In the genomic region with DNA sequence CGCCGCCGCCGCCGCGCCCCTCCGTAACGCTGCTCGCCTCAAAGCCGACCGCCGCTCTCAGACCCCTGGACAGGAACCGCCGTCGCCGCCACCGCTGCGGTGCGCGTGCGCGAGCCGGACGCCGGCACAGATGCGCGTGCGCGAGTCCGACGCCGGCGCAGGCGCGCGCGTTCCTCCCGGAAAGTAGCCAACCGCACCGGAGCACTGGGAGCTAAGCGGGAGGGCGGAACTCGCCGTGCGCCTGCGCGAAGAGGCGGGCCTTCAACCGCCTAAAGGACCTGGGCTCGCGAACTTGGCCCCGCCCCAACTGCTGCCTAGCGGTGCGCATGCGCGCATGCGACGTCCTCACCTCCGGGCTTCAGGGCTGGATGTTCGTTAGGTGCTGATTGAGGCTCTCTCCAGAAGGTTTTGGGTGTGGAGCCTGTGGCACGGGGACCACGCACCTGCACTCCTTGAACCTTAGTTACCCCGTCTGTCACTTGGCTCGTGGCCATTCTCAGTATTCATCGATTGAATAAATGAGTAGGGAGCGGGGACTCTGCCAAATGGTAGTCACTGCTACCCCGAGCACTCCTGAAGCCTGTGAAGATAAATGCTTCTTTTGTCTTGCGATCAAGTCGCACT, we compare ENCODE assay signal across 8 mouse cellular contexts. TPM values are rescaled to one million over a fixed set of nuclear protein-coding genes. Genes with fewer than 3 reads are reported as not detected.
DNase-seq lines count a peak whose midpoint lies in the region; ATAC-seq and TF ChIP-seq lines count a peak whose summit lies in the region.

A gene (minus strand): TSS at position 85 of the 624 bp plus-strand sequence.

- no peak for TF ChIP-seq CTCF in CH12.LX (conservative IDR thresholded peaks at IDR 0.05 in 1 of 2, IDR thresholded peaks at IDR 0.05 in 1 of 2; ENCODE audit: low read depth in 2 of 2, low read length in 2 of 2)

- TF ChIP-seq POLR2A in CH12.LX (IDR thresholded peaks at IDR 0.05; ENCODE audit: low read depth, low read length) = peak; percentile 95

- in situ Hi-C loops in CH12.LX (cut with MboI; ENCODE audit: low pct_ligation_motif_present, low pct_unique_long_range_greater_than_20kb, low sequenced_read_pairs) = no loop called here

- H3K27ac ChIP-seq in CH12.LX (ENCODE audit: insufficient read depth, low read depth) = peak within 1 kb of the TSS; percentile 48
- peak within 1 kb of the TSS; percentile 78 for H3K27ac ChIP-seq in forebrain, embryonic 11.5 days (ENCODE audit: low read depth, low read length)
- peak within 1 kb of the TSS; percentile 89 for H3K27ac ChIP-seq in heart, embryonic 16.5 days (ENCODE audit: low read length)
- peak within 1 kb of the TSS; percentile 97 for H3K27ac ChIP-seq in liver, embryonic 15.5 days (replicated peaks)
- peak within 1 kb of the TSS; percentile 59 for H3K27ac ChIP-seq in neural tube, embryonic 12.5 days

- H3K27me3 ChIP-seq in CH12.LX (replicated peaks) = no peaks in the 10 kb centered on the region
- H3K27me3 ChIP-seq in forebrain, embryonic 11.5 days (ENCODE audit: control insufficient read depth, insufficient read depth, low read length) = no peaks in the 10 kb centered on the region
- H3K27me3 ChIP-seq in heart, embryonic 16.5 days (ENCODE audit: control insufficient read depth, insufficient read depth, low read length) = no peaks in the 10 kb centered on the region
- no peaks in the 10 kb centered on the region for H3K27me3 ChIP-seq in liver, embryonic 15.5 days
- H3K27me3 ChIP-seq in neural tube, embryonic 12.5 days (replicated peaks) = no peaks in the 10 kb centered on the region

- peaks cover 34 to 45% of the 10 kb centered on the region in 2 experiments for H3K4me1 ChIP-seq in CH12.LX (ENCODE audit: control insufficient read depth in 1 of 2, insufficient read depth in 2 of 2)
- peaks cover 22% of the 10 kb centered on the region for H3K4me1 ChIP-seq in forebrain, embryonic 11.5 days (replicated peaks; ENCODE audit: control insufficient read depth, insufficient read depth, low read length)
- H3K4me1 ChIP-seq in heart, embryonic 16.5 days (ENCODE audit: control insufficient read depth, insufficient read depth, low read length) = peaks cover 31% of the 10 kb centered on the region
- peaks cover 91% of the 10 kb centered on the region for H3K4me1 ChIP-seq in liver, embryonic 15.5 days (replicated peaks)
- peaks cover 40% of the 10 kb centered on the region for H3K4me1 ChIP-seq in neural tube, embryonic 12.5 days

- H3K4me3 ChIP-seq in CH12.LX (replicated peaks in 1 of 3; ENCODE audit: low read depth in 2 of 3, low read length in 2 of 3, poor library complexity in 1 of 3) = peak within 1 kb of the TSS; percentile 85 to 90 (median 85)
- peak within 1 kb of the TSS; percentile 99 for H3K4me3 ChIP-seq in forebrain, embryonic 11.5 days (ENCODE audit: low read depth, low read length)
- H3K4me3 ChIP-seq in heart, embryonic 16.5 days (ENCODE audit: low read length) = peak within 1 kb of the TSS; percentile 98
- H3K4me3 ChIP-seq in liver, embryonic 15.5 days (replicated peaks) = peak within 1 kb of the TSS; percentile 89
- peak within 1 kb of the TSS; percentile 98 for H3K4me3 ChIP-seq in neural tube, embryonic 12.5 days

- peaks cover 13 to 32% of the 10 kb centered on the region in 2 experiments for H3K36me3 ChIP-seq in CH12.LX (replicated peaks in 1 of 2; ENCODE audit: control insufficient read depth in 1 of 2, insufficient read depth in 1 of 2, low read length in 1 of 2)
- no peaks in the 10 kb centered on the region; the same call in 1 of the 2 replicates for H3K36me3 ChIP-seq in forebrain, embryonic 11.5 days (ENCODE audit: control insufficient read depth, insufficient read depth, low read length)
- H3K36me3 ChIP-seq in heart, embryonic 16.5 days (ENCODE audit: control insufficient read depth, insufficient read depth) = no peaks in the 10 kb centered on the region
- peaks cover 26% of the 10 kb centered on the region for H3K36me3 ChIP-seq in liver, embryonic 15.5 days (replicated peaks)
- peaks cover 16% of the 10 kb centered on the region for H3K36me3 ChIP-seq in neural tube, embryonic 12.5 days

- dilution Hi-C loops in CH12.LX (cut with MboI; ENCODE audit: extremely low pct_ligation_motif_present, extremely low pct_unique_long_range_greater_than_20kb, low sequenced_read_pairs) = no loop called here

- peak within 1 kb of the TSS; percentile 83 for H3K9ac ChIP-seq in CH12.LX (ENCODE audit: insufficient read depth, low read depth)
- H3K9ac ChIP-seq in forebrain, embryonic 11.5 days (ENCODE audit: low read length) = peak within 1 kb of the TSS; percentile 96
- H3K9ac ChIP-seq in heart, embryonic 16.5 days (ENCODE audit: low read length) = peak within 1 kb of the TSS; percentile 97
- H3K9ac ChIP-seq in liver, embryonic 15.5 days = peak within 1 kb of the TSS; percentile 98
- H3K9ac ChIP-seq in neural tube, embryonic 12.5 days = peak within 1 kb of the TSS; percentile 97

- DNase-seq in CH12.LX (ENCODE audit: extremely low read depth) = peak; percentile 98
- DNase-seq in c-Kit-positive CD71-positive TER-119-negative erythroid progenitor cells, embryonic 14.5 days (ENCODE audit: low read depth) = peak; percentile 99
- DNase-seq in forebrain, embryonic 11.5 days (ENCODE audit: low spot score) = peak; percentile 99
- peak; percentile 99 to 100 for DNase-seq in kidney, postnatal 36 days
- DNase-seq in telencephalon, adult 2 months (ENCODE audit: low read depth, low spot score) = peak; percentile 96

- no peaks in the 10 kb centered on the region for H3K9me3 ChIP-seq in CH12.LX (replicated peaks; ENCODE audit: low read length)
- no peaks in the 10 kb centered on the region for H3K9me3 ChIP-seq in forebrain, embryonic 11.5 days (ENCODE audit: control insufficient read depth, low read length)
- H3K9me3 ChIP-seq in heart, embryonic 16.5 days (replicated peaks; ENCODE audit: control insufficient read depth, low read length) = no peaks in the 10 kb centered on the region
- no peaks in the 10 kb centered on the region for H3K9me3 ChIP-seq in liver, embryonic 15.5 days (replicated peaks)
- no peaks in the 10 kb centered on the region for H3K9me3 ChIP-seq in neural tube, embryonic 12.5 days

- TF ChIP-seq RAD21 in CH12.LX (IDR thresholded peaks at IDR 0.05; ENCODE audit: low read depth, low read length) = no peak

- H3K4me2 ChIP-seq in CH12.LX (ENCODE audit: insufficient read depth, low read depth, poor library complexity, severe bottlenecking) = peak within 1 kb of the TSS; percentile 65
- H3K4me2 ChIP-seq in forebrain, embryonic 11.5 days (ENCODE audit: low read depth, low read length, severe bottlenecking) = peak within 1 kb of the TSS; percentile 99
- H3K4me2 ChIP-seq in heart, embryonic 16.5 days (ENCODE audit: low read depth, low read length) = peak within 1 kb of the TSS; percentile 88
- H3K4me2 ChIP-seq in liver, embryonic 15.5 days = peak within 1 kb of the TSS; percentile 95
- peak within 1 kb of the TSS; percentile 97 for H3K4me2 ChIP-seq in neural tube, embryonic 12.5 days (replicated peaks)

- ATAC-seq in forebrain, embryonic 11.5 days (replicated peaks; ENCODE audit: low FRiP score) = peak; percentile 90
- ATAC-seq in heart, embryonic 16.5 days (replicated peaks; ENCODE audit: extremely low read depth, insufficient read depth, low FRiP score) = peak; percentile 93
- ATAC-seq in liver, embryonic 15.5 days (ENCODE audit: insufficient read depth) = peak; percentile 83
- peak; percentile 88 for ATAC-seq in neural tube, embryonic 12.5 days (ENCODE audit: low FRiP score, low read depth)

- no peak for TF ChIP-seq EP300 in CH12.LX (IDR thresholded peaks at IDR 0.05; ENCODE audit: low read length)

- H3K79me2 ChIP-seq in CH12.LX (replicated peaks; ENCODE audit: control insufficient read depth, extremely low read depth, insufficient read depth, poor library complexity, severe bottlenecking) = peaks cover 45% of the 10 kb centered on the region

- under 1% methylated on average over 69 of the region's 69 CpGs for WGBS in forebrain, embryonic 11.5 days
- under 1% methylated on average over 65 of the region's 69 CpGs for WGBS in heart, embryonic 16.5 days
- WGBS in liver, embryonic 15.5 days (ENCODE audit: insufficient replicate concordance) = under 1% methylated on average over 61 of the region's 69 CpGs
- WGBS in neural tube, embryonic 12.5 days = under 1% methylated on average over 65 of the region's 69 CpGs

TF ChIP-seq in CH12.LX, 34 proteins besides CTCF, POLR2A, EP300 and RAD21 (continues in another document):
- no peak for TF ChIP-seq E2F4 (IDR thresholded peaks at IDR 0.05; ENCODE audit: insufficient replicate concordance, low read depth, low read length)
- no peak for TF ChIP-seq USF2 (conservative IDR thresholded peaks at IDR 0.05; ENCODE audit: low read depth, low read length)
- TF ChIP-seq TBP (conservative IDR thresholded peaks at IDR 0.05; ENCODE audit: low read depth, low read length) = peak; percentile 81
- no peak for TF ChIP-seq RCOR1 (conservative IDR thresholded peaks at IDR 0.05; ENCODE audit: low read depth, low read length)
- no peak for TF ChIP-seq GABPA (IDR thresholded peaks at IDR 0.05; ENCODE audit: insufficient replicate concordance, low read depth, low read length)
- no peak for TF ChIP-seq PAX5 (IDR thresholded peaks at IDR 0.05; ENCODE audit: low read length)
- TF ChIP-seq IRF4 (IDR thresholded peaks at IDR 0.05; ENCODE audit: low read depth, low read length) = peak; percentile 35; the same call in 1 of the 2 replicates
- 0 out of 2 replicates have a peak, but pooled peaks have one; percentile 48 for TF ChIP-seq MAX (IDR thresholded peaks at IDR 0.05; ENCODE audit: low read length)
- TF ChIP-seq NELFE (IDR thresholded peaks at IDR 0.05; ENCODE audit: low read depth, low read length) = peak; percentile 98
- TF ChIP-seq POLR2AphosphoS2 (IDR thresholded peaks at IDR 0.05; ENCODE audit: low read depth, low read length) = peak; percentile 91
- peak; percentile 65; the same call in 1 of the 2 replicates for TF ChIP-seq TCF12 (IDR thresholded peaks at IDR 0.05; ENCODE audit: low read depth, low read length)
- no peak for TF ChIP-seq CHD1 (IDR thresholded peaks at IDR 0.05; ENCODE audit: low read depth, low read length)
- TF ChIP-seq HCFC1 (IDR thresholded peaks at IDR 0.05; ENCODE audit: low read depth, low read length) = peak; percentile 54
- peak; percentile 94 for TF ChIP-seq NRF1 (IDR thresholded peaks at IDR 0.05; ENCODE audit: low read depth, low read length)
- TF ChIP-seq ZMIZ1 (IDR thresholded peaks at IDR 0.05; ENCODE audit: low read depth, low read length) = peak; percentile 96
- TF ChIP-seq ZC3H11A (IDR thresholded peaks at IDR 0.05; ENCODE audit: low read depth, low read length) = no peak

RNA-seq across cellular contexts. Expression of the gene that starts here (rescaled TPM):
- total RNA-seq in CH12.LX (2012; rRNA removed) (39.6 and 45.7 TPM in 2 replicates), CH12.LX (2014; rRNA removed) (27.0 and 31.1 TPM in 2 replicates)
- 42.4 and 44.4 TPM in 2 replicates for polyA plus RNA-seq in CH12.LX (2012; ENCODE audit: insufficient read length, low read depth)
- 25.6 and 25.8 TPM in 2 replicates for polyA plus RNA-seq in forebrain, embryonic 11.5 days (2014; fragmentation: Nextera tagmentation; extraction: Ambion mirVana)
- 7.9 and 9.7 TPM in 2 replicates for polyA plus RNA-seq in heart, embryonic 16.5 days (2015; fragmentation: Nextera tagmentation; extraction: Ambion mirVana)
- polyA plus RNA-seq in liver, embryonic 15.5 days (2015; fragmentation: Nextera tagmentation; extraction: Ambion mirVana) = 9.7 and 10.6 TPM in 2 replicates
- 29.4 and 31.3 TPM in 2 replicates for polyA plus RNA-seq in neural tube, embryonic 12.5 days (2016; fragmentation: Nextera tagmentation; extraction: Ambion mirVana)

Comparison
In these comparisons a context has a peak if more than half of its experiments do, and no peak if none do; other contexts are left out.
1. Peak in every context shown above with its lines: DNase-seq, ATAC-seq, H3K4me3 ChIP-seq and H3K27ac ChIP-seq.